Comparison of ENCODE assay signal across 8 mouse cellular contexts in the genomic region with DNA sequence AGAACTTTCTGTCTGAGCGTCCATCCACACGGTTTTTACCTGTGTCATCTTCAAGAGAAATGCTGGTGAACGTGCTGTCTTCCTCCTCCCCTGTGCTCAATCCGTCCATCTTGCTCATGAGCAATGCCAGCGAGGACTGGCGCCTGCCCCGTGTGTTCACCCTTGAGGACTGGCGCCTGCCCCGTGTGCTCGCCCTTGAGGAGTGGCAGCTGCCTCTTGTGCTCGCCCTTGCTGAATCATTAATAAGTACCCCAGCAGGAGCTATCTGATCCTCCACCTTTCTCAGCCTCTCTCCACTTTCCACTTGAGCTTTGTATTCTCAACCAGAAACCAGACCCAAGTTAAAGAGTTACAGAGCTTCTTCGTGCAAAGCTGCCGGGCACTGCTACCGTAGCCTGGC. TPM values are rescaled to one million over a fixed set of nuclear protein-coding genes. Genes with fewer than 3 reads are reported as not detected.
DNase-seq lines count a peak whose midpoint lies in the region; ATAC-seq and TF ChIP-seq lines count a peak whose summit lies in the region.

A gene (minus strand): TSS at position 170 of the 400 bp plus-strand sequence.

- no peak within 1 kb of the TSS for H3K27ac ChIP-seq in ES-E14 (ENCODE audit: insufficient read depth, low read depth, low read length, poor library complexity, severe bottlenecking)
- no peak within 1 kb of the TSS for H3K27ac ChIP-seq in liver, embryonic 13.5 days
- H3K27ac ChIP-seq in olfactory bulb, adult 2 months (ENCODE audit: insufficient read depth, low read depth, low read length) = no peak within 1 kb of the TSS

- 71% methylated on average over 14 of the region's 14 CpGs for WGBS in liver, embryonic 13.5 days (ENCODE audit: insufficient replicate concordance)
- WGBS in olfactory bulb, adult 2 months = 86% methylated on average over 14 of the region's 14 CpGs

- H3K9me3 ChIP-seq in ES-E14 (ENCODE audit: control insufficient read depth, insufficient read depth, low read depth, low read length) = no peaks in the 10 kb centered on the region
- no peaks in the 10 kb centered on the region for H3K9me3 ChIP-seq in liver, embryonic 13.5 days (replicated peaks)

- H3K4me1 ChIP-seq in ES-E14 (ENCODE audit: control insufficient read depth in 2 of 2, insufficient read depth in 2 of 2, low read length in 2 of 2, poor library complexity in 1 of 2) = no peaks in the 10 kb centered on the region
- no peaks in the 10 kb centered on the region for H3K4me1 ChIP-seq in liver, embryonic 13.5 days (replicated peaks)
- no peaks in the 10 kb centered on the region for H3K4me1 ChIP-seq in olfactory bulb, adult 2 months (ENCODE audit: control insufficient read depth, insufficient read depth, low read length)

- H3K27me3 ChIP-seq in liver, embryonic 13.5 days = no peaks in the 10 kb centered on the region

- H3K4me3 ChIP-seq in ES-E14 (ENCODE audit: insufficient read depth in 1 of 2, low read depth in 1 of 2, low read length in 2 of 2, poor library complexity in 1 of 2, severe bottlenecking in 1 of 2) = no peak within 1 kb of the TSS
- no peak within 1 kb of the TSS for H3K4me3 ChIP-seq in liver, embryonic 13.5 days (replicated peaks)
- H3K4me3 ChIP-seq in olfactory bulb, adult 2 months (ENCODE audit: insufficient read depth, low read depth, low read length) = no peak within 1 kb of the TSS

- in situ Hi-C loops in ES-E14 (cut with MboI; ENCODE audit: low sequenced_read_pairs in 2 of 2, unreplicated experiment in 2 of 2) = no loop called here

- no peak within 1 kb of the TSS for H3K9ac ChIP-seq in ES-E14 (ENCODE audit: insufficient read depth, low read depth, low read length, poor library complexity, severe bottlenecking)
- H3K9ac ChIP-seq in liver, embryonic 13.5 days = no peak within 1 kb of the TSS

- TF ChIP-seq CTCF in brain, embryonic 14.5 days (IDR thresholded peaks at IDR 0.05; ENCODE audit: borderline replicate concordance, extremely low read depth, insufficient read depth, insufficient read length) = no peak
- no peak for TF ChIP-seq CTCF in olfactory bulb, adult 2 months (IDR thresholded peaks at IDR 0.05; ENCODE audit: insufficient read depth, low read depth, low read length)

- no peaks in the 10 kb centered on the region for H3K36me3 ChIP-seq in ES-E14 (ENCODE audit: control insufficient read depth, insufficient read depth, low read length, poor library complexity, severe bottlenecking)
- no peaks in the 10 kb centered on the region for H3K36me3 ChIP-seq in liver, embryonic 13.5 days

- no peak for DNase-seq in ES-E14 (ENCODE audit: low read depth, low spot score)
- no peak for DNase-seq in brain, embryonic 14.5 days (ENCODE audit: low read depth)
- DNase-seq in kidney, adult 18-20 months = peak; percentile 71
- no peak for DNase-seq in liver, embryonic 13.5 days
- no peak for DNase-seq in thymus, adult 18-20 months
- no peak for DNase-seq in cerebellum, adult 18-20 months

- no peak within 1 kb of the TSS for H3K4me2 ChIP-seq in liver, embryonic 13.5 days

- no peak for TF ChIP-seq POLR2A in brain, embryonic 14.5 days (IDR thresholded peaks at IDR 0.05; ENCODE audit: borderline replicate concordance, extremely low read depth, insufficient read depth, insufficient read length, poor library complexity, severe bottlenecking)
- TF ChIP-seq POLR2A in olfactory bulb, adult 2 months (IDR thresholded peaks at IDR 0.05; ENCODE audit: insufficient read depth, low read depth, low read length) = no peak

- no peak for ATAC-seq in granulocyte monocyte progenitor cell, adult 5-6 weeks (replicated peaks; ENCODE audit: poor library complexity, severe bottlenecking)
- ATAC-seq in liver, embryonic 13.5 days (ENCODE audit: low read depth) = no peak

TF ChIP-seq in ES-E14, 5 proteins besides CTCF, POLR2A, EP300 and RAD21:
- TF ChIP-seq ZNF384 (IDR thresholded peaks at IDR 0.05; ENCODE audit: low read depth, low read length) (no peak), HCFC1 (IDR thresholded peaks at IDR 0.05; ENCODE audit: borderline replicate concordance, insufficient read depth, low read length) (no peak), CHD2 (IDR thresholded peaks at IDR 0.05; ENCODE audit: low read depth, low read length) (no peak)

RNA-seq across cellular contexts. Expression of the gene that starts here (rescaled TPM):
- total RNA-seq in ES-E14 (2012; rRNA removed) = 40.8 and 76.5 TPM in 2 replicates
- 138 and 160 TPM in 2 replicates for polyA plus RNA-seq in brain, embryonic 14.5 days (2012; rRNA removed)
- total RNA-seq in granulocyte monocyte progenitor cell, adult 5-6 weeks (2014; fragmentation: Nextera tagmentation) = 35.8 and 47.8 TPM in 2 replicates
- total RNA-seq in granulocyte monocyte progenitor cell, adult 5-6 weeks (2017) = 26.2 and 34.8 TPM in 2 replicates
- 75.5 and 95.5 TPM in 2 replicates for polyA plus RNA-seq in liver, embryonic 13.5 days (2015; fragmentation: Nextera tagmentation; extraction: Ambion mirVana)
- not detected in 2 replicates for polyA plus RNA-seq in olfactory bulb, adult 2 months (2012; ENCODE audit: insufficient read depth, insufficient read length, low replicate concordance, missing spikeins)
